Mouse (Mus musculus) heart, adult 2 months (tissue): ENCODE measurements around the gene Clpb.

ENCODE experiments used
- EP300 ChIP-seq: fragments of 200-500 bp; IDR thresholded peaks from 2 replicates; pipeline ENCODE4 v1.6.1; 2011; ENCODE audit warnings: low read depth, low read length, control low read depth; ENCODE audit not compliant: insufficient read depth
- POLR2A ChIP-seq: fragments of 200-500 bp; IDR thresholded peaks from 2 replicates; pipeline ENCODE4 v1.6.1; 2011; ENCODE audit warnings: mild to moderate bottlenecking, low read depth, low read length, control low read depth; ENCODE audit not compliant: insufficient read depth

DNA sequence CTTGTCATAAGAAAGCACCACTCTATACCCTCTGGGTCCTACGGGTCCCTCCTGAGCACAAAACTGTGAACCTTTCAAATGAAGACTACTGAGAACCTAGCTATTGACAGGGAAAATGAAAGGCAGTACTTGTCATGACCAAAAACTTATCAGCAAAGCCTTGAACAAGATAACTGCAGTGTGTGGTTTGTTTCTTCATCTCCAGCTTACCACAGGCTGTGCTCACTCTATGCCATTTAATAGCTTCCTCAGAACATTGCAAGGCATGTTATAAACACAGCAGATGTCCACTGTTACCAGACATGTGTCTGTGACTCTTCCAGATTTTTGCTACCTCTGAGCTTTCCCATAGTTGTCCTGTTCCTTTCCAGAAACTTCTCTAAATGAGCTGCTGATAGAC lies 113.6 kb downstream of the Clpb start:
- TF ChIP-seq POLR2A = no peak
- no peak for TF ChIP-seq EP300
